Mouse (Mus musculus) embryonic fibroblast, embryonic 13.5 days (primary cell): ENCODE results near the gene Psmc1.

ENCODE experiments used
- CTCF ChIP-seq: IDR thresholded peaks from 2 replicates; pipeline ENCODE4 v1.5.1; 2011; ENCODE audit warnings: mild to moderate bottlenecking, control low read depth, low read length, moderate library complexity, borderline replicate concordance; ENCODE audit not compliant: insufficient read depth
- POLR2A ChIP-seq: IDR thresholded peaks from 2 replicates; pipeline ENCODE4 v1.6.1; 2011; ENCODE audit warnings: low read depth, mild to moderate bottlenecking, control low read depth, low read length, moderate library complexity

DNA sequence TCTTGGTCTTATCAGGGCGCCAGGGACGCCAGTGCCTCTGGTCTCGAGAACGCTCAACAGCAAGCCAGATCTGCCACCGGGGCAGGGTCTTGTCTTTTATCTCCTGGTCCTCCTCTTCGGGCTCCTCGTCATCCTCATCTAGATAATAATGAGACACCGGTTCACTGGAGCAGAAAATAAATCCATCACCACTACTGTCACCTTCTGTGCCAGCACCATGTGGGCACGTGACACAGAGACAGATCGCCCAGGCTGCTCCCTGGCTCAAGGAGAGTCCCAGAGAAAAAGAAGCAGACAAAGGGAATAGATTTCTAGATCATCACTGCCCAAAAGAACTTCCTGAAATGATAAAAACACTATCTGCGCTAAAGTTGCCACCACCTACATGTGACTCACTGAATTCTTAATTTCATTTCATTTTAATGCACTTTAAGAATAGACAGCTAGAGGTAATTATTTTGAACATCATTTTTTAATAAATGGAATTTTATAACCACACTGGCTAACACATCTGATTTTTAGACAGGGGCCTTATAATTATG lies 24.5 kb downstream of the Psmc1 start:
- TF ChIP-seq CTCF (no peak), POLR2A (no peak)
